Mouse (Mus musculus): ENCODE measurements at regions not wholly inside any gene's neighbourhood (a gene's known extent, or its start where the extent isn't known, plus 50 kb on each side); places are given as distances from the start of the nearest gene placed in this dataset.
A peak's percentile ranks its signal among the peaks of the same experiment; 100 is the strongest.

- no peaks in the 10 kb centered on the region for H3K4me1 ChIP-seq (ENCODE audit: control insufficient read depth, insufficient read depth, low read length)
- H3K4me3 ChIP-seq (ENCODE audit: insufficient read depth, low read length): no peak overlapping the region
- TF ChIP-seq POLR2A (IDR thresholded peaks at IDR 0.05; ENCODE audit: low read depth, low read length) (no peak), CTCF (IDR thresholded peaks at IDR 0.05; ENCODE audit: borderline replicate concordance, insufficient read depth, low read length) (no peak)
- no peak overlapping the region for H3K27ac ChIP-seq (ENCODE audit: insufficient read depth, low read length)
Measured at GRCm38 (mm10) chr4:72411343-72411742, 210.6 kb upstream of the Tle1 start.

GRCm38 (mm10) chr4:72400759-72401158 lies 200.0 kb upstream of the Tle1 start:
- H3K4me1 ChIP-seq (ENCODE audit: control insufficient read depth, insufficient read depth, low read length): no peaks in the 10 kb centered on the region
- no peak overlapping the region for H3K27ac ChIP-seq (ENCODE audit: insufficient read depth, low read length)
- H3K4me3 ChIP-seq (ENCODE audit: insufficient read depth, low read length): no peak overlapping the region
- TF ChIP-seq POLR2A (IDR thresholded peaks at IDR 0.05; ENCODE audit: low read depth, low read length): no peak
- TF ChIP-seq CTCF (IDR thresholded peaks at IDR 0.05; ENCODE audit: borderline replicate concordance, insufficient read depth, low read length): no peak

- Histone ChIP-seq H3K4me1 (ENCODE audit: control insufficient read depth, insufficient read depth, low read length) (no peaks in the 10 kb centered on the region; the same call in 1 of the 2 replicates), H3K4me3 (ENCODE audit: insufficient read depth, low read length) (no peak overlapping the region)
- TF ChIP-seq CTCF (IDR thresholded peaks at IDR 0.05; ENCODE audit: borderline replicate concordance, insufficient read depth, low read length) (no peak), POLR2A (IDR thresholded peaks at IDR 0.05; ENCODE audit: low read depth, low read length) (no peak)
Measured at GRCm38 (mm10) chr4:72391887-72392435, 191.2 kb upstream of the Tle1 start.

GRCm38 (mm10) chr4:72389811-72390625 lies 189.3 kb upstream of the Tle1 start:
- Histone ChIP-seq H3K27ac (ENCODE audit: insufficient read depth, low read length) (peak overlapping the region; percentile 34; the same call in 1 of the 2 replicates), H3K4me1 (ENCODE audit: control insufficient read depth, insufficient read depth, low read length) (no peaks in the 10 kb centered on the region; the same call in 1 of the 2 replicates), H3K4me3 (ENCODE audit: insufficient read depth, low read length) (no peak overlapping the region)
- TF ChIP-seq POLR2A (IDR thresholded peaks at IDR 0.05; ENCODE audit: low read depth, low read length) (no peak), CTCF (IDR thresholded peaks at IDR 0.05; ENCODE audit: borderline replicate concordance, insufficient read depth, low read length) (no peak)

More at GRCm38 (mm10) chr4:72391887-72392435, 191.2 kb upstream of the Tle1 start:
- no peak overlapping the region for H3K27ac ChIP-seq (ENCODE audit: insufficient read depth, low read length)

GRCm38 (mm10) chr4:72384901-72385264 lies 184.2 kb upstream of the Tle1 start:
- no peak for TF ChIP-seq CTCF (IDR thresholded peaks at IDR 0.05; ENCODE audit: borderline replicate concordance, insufficient read depth, low read length)
- TF ChIP-seq POLR2A (IDR thresholded peaks at IDR 0.05; ENCODE audit: low read depth, low read length): no peak
- Histone ChIP-seq H3K4me3 (ENCODE audit: insufficient read depth, low read length) (no peak overlapping the region), H3K27ac (ENCODE audit: insufficient read depth, low read length) (no peak overlapping the region), H3K4me1 (ENCODE audit: control insufficient read depth, insufficient read depth, low read length) (no peaks in the 10 kb centered on the region; the same call in 1 of the 2 replicates)

- TF ChIP-seq POLR2A (IDR thresholded peaks at IDR 0.05; ENCODE audit: low read depth, low read length) (no peak), CTCF (IDR thresholded peaks at IDR 0.05; ENCODE audit: borderline replicate concordance, insufficient read depth, low read length) (no peak)
- Histone ChIP-seq H3K4me1 (ENCODE audit: control insufficient read depth, insufficient read depth, low read length) (peaks cover 2% of the 10 kb centered on the region; the same call in 1 of the 2 replicates), H3K4me3 (ENCODE audit: insufficient read depth, low read length) (no peak overlapping the region), H3K27ac (ENCODE audit: insufficient read depth, low read length) (no peak overlapping the region)
Measured at GRCm38 (mm10) chr4:72384259-72384900, 183.7 kb upstream of the Tle1 start.

GRCm38 (mm10) chr4:72383729-72384128 lies 183.0 kb upstream of the Tle1 start:
- Histone ChIP-seq H3K4me1 (ENCODE audit: control insufficient read depth, insufficient read depth, low read length) (peaks cover 2% of the 10 kb centered on the region; the same call in 1 of the 2 replicates), H3K27ac (ENCODE audit: insufficient read depth, low read length) (no peak overlapping the region), H3K4me3 (ENCODE audit: insufficient read depth, low read length) (no peak overlapping the region)
- TF ChIP-seq CTCF (IDR thresholded peaks at IDR 0.05; ENCODE audit: borderline replicate concordance, insufficient read depth, low read length) (no peak), POLR2A (IDR thresholded peaks at IDR 0.05; ENCODE audit: low read depth, low read length) (no peak)

- Histone ChIP-seq H3K4me3 (ENCODE audit: insufficient read depth, low read length) (no peak overlapping the region), H3K27ac (ENCODE audit: insufficient read depth, low read length) (no peak overlapping the region), H3K4me1 (ENCODE audit: control insufficient read depth, insufficient read depth, low read length) (peaks cover 2% of the 10 kb centered on the region; the same call in 1 of the 2 replicates)
- no peak for TF ChIP-seq POLR2A (IDR thresholded peaks at IDR 0.05; ENCODE audit: low read depth, low read length)
- no peak for TF ChIP-seq CTCF (IDR thresholded peaks at IDR 0.05; ENCODE audit: borderline replicate concordance, insufficient read depth, low read length)
Measured at GRCm38 (mm10) chr4:72382517-72383147, 181.9 kb upstream of the Tle1 start.

- H3K4me1 ChIP-seq (ENCODE audit: control insufficient read depth, insufficient read depth, low read length): peaks cover 2% of the 10 kb centered on the region; the same call in 1 of the 2 replicates
- no peak overlapping the region for H3K27ac ChIP-seq (ENCODE audit: insufficient read depth, low read length)
- TF ChIP-seq CTCF (IDR thresholded peaks at IDR 0.05; ENCODE audit: borderline replicate concordance, insufficient read depth, low read length) (no peak), POLR2A (IDR thresholded peaks at IDR 0.05; ENCODE audit: low read depth, low read length) (no peak)
- no peak overlapping the region for H3K4me3 ChIP-seq (ENCODE audit: insufficient read depth, low read length)
Measured at GRCm38 (mm10) chr4:72381742-72382141, 181.0 kb upstream of the Tle1 start.
